In genomic region chr13:102537424-102538242, GRCm38 (mm10) we compare ENCODE assay signal across 8 mouse cellular contexts.
DNase-seq lines count a peak whose midpoint lies in the region; ATAC-seq and TF ChIP-seq lines count a peak whose summit lies in the region.

No protein-coding gene starts in this region.

- 45% methylated on average over 19 of the region's 19 CpGs for WGBS in forebrain, embryonic 11.5 days

- DNase-seq in gastrocnemius, adult 2 months, result no peak
- no peak for DNase-seq in gastrocnemius, postnatal 14 days
- peak; percentile 33 to 35 for DNase-seq in B cell, adult 2 months
- peak; percentile 54 for DNase-seq in forebrain, embryonic 11.5 days (ENCODE audit: low spot score)
- peak; percentile 38 for DNase-seq in kidney, adult 9 months
- peak; percentile 29 to 78 for DNase-seq in lung, postnatal 4 days
- no peak for DNase-seq in gastrocnemius, adult 18-20 months (ENCODE audit: low spot score)

- peak overlapping the region; percentile 37 for H3K4me3 ChIP-seq in gastrocnemius, adult 2 months
- no peak overlapping the region for H3K4me3 ChIP-seq in forebrain, embryonic 11.5 days (ENCODE audit: low read depth, low read length)

- no peaks in the 10 kb centered on the region for H3K9me3 ChIP-seq in forebrain, embryonic 11.5 days (ENCODE audit: control insufficient read depth, low read length)

- no peak overlapping the region for H3K27ac ChIP-seq in gastrocnemius, adult 2 months
- H3K27ac ChIP-seq in forebrain, embryonic 11.5 days (ENCODE audit: low read depth, low read length), result no peak overlapping the region

- 0 out of 2 replicates have a peak, but pooled peaks cover 5% of the 10 kb centered on the region for H3K4me1 ChIP-seq in forebrain, embryonic 11.5 days (replicated peaks; ENCODE audit: control insufficient read depth, insufficient read depth, low read length)

- peak overlapping the region; percentile 36; the same call in 1 of the 2 replicates for H3K4me2 ChIP-seq in forebrain, embryonic 11.5 days (ENCODE audit: low read depth, low read length, severe bottlenecking)

- H3K27me3 ChIP-seq in forebrain, embryonic 11.5 days (ENCODE audit: control insufficient read depth, insufficient read depth, low read length), result no peaks in the 10 kb centered on the region

- H3K9ac ChIP-seq in forebrain, embryonic 11.5 days (ENCODE audit: low read length), result no peak overlapping the region

- intact Hi-C loops in gastrocnemius, adult 2 months (cut with DNase I), result no loop called here
- intact Hi-C loops in gastrocnemius, postnatal 14 days (cut with DNase I; ENCODE audit: low total_unique reads), result no loop called here

- no peaks in the 10 kb centered on the region for H3K36me3 ChIP-seq in forebrain, embryonic 11.5 days (ENCODE audit: control insufficient read depth, insufficient read depth, low read length)

- ATAC-seq in forebrain, embryonic 11.5 days (replicated peaks; ENCODE audit: low FRiP score), result peak; percentile 53; the same call in 1 of the 2 replicates
- no peak for ATAC-seq in cerebellum, adult (ENCODE audit: insufficient number of reproducible peaks, low FRiP score, low TSS enrichment)

- TF ChIP-seq CTCF in gastrocnemius, adult 2 months (IDR thresholded peaks at IDR 0.05), result no peak

Comparison
In these comparisons a context has a peak if more than half of its experiments do, and no peak if none do; other contexts are left out.
1. DNase-seq: peak in B cell, adult 2 months (2 of 2), forebrain, embryonic 11.5 days (single experiment), kidney, adult 9 months (single experiment) and lung, postnatal 4 days (2 of 2); none in gastrocnemius, adult 2 months (single experiment), gastrocnemius, postnatal 14 days (single experiment) and gastrocnemius, adult 18-20 months (single experiment).